Mouse (Mus musculus): ENCODE data around the gene Adcy10. TPM values are rescaled to one million over a fixed set of nuclear protein-coding genes. Genes with fewer than 3 reads are reported as not detected.
A peak's percentile ranks its signal among the peaks of the same experiment; 100 is the strongest.

Adcy10 gene
- polyA plus RNA-seq (2014; fragmentation: Nextera tagmentation; extraction: Ambion mirVana): 0.20 TPM in 1 of 2 replicates, not detected in the other

- no peak within 1 kb of the TSS for H3K4me3 ChIP-seq (ENCODE audit: low read depth, low read length)
- no peak for ATAC-seq (replicated peaks; ENCODE audit: low FRiP score, low TSS enrichment, low read depth)
- H3K27ac ChIP-seq (ENCODE audit: low read depth): no peak within 1 kb of the TSS
- no peaks in the 10 kb centered on the region for H3K9me3 ChIP-seq (ENCODE audit: control insufficient read depth, low read length)
- 89% methylated on average over 8 of the region's 8 CpGs for WGBS
- no peaks in the 10 kb centered on the region for H3K4me1 ChIP-seq (replicated peaks; ENCODE audit: control insufficient read depth, insufficient read depth, low read length)
- no peak for DNase-seq (ENCODE audit: low spot score)
- H3K27me3 ChIP-seq (replicated peaks; ENCODE audit: control insufficient read depth, insufficient read depth, low read length): no peaks in the 10 kb centered on the region
- H3K9ac ChIP-seq (ENCODE audit: low read length): no peak within 1 kb of the TSS
- peaks cover 11% of the 10 kb centered on the region; the same call in 1 of the 2 replicates for H3K36me3 ChIP-seq (ENCODE audit: control insufficient read depth, insufficient read depth, low read length)
- H3K4me2 ChIP-seq (ENCODE audit: low read length): no peak within 1 kb of the TSS
Measured at GRCm38 (mm10) chr1:165484688-165485233, at the start of gene Adcy10. TSS of gene Adcy10 (plus strand) at chr1:165485183.

GRCm38 (mm10) chr1:165438289-165439021 lies 46.5 kb upstream of the Adcy10 start:
- Histone ChIP-seq H3K4me1 (replicated peaks; ENCODE audit: control insufficient read depth, insufficient read depth, low read length) (no peaks in the 10 kb centered on the region), H3K9ac (ENCODE audit: low read length) (no peak overlapping the region), H3K4me3 (ENCODE audit: low read depth, low read length) (no peak overlapping the region), H3K4me2 (ENCODE audit: low read length) (no peak overlapping the region), H3K27me3 (replicated peaks; ENCODE audit: control insufficient read depth, insufficient read depth, low read length) (no peaks in the 10 kb centered on the region), H3K27ac (ENCODE audit: low read depth) (no peak overlapping the region), H3K36me3 (ENCODE audit: control insufficient read depth, insufficient read depth, low read length) (no peaks in the 10 kb centered on the region), H3K9me3 (ENCODE audit: control insufficient read depth, low read length) (no peaks in the 10 kb centered on the region)
- WGBS: 91% methylated on average over 1 of the region's 1 CpGs
- DNase-seq (ENCODE audit: low spot score) (no peak), ATAC-seq (replicated peaks; ENCODE audit: low FRiP score, low TSS enrichment, low read depth) (no peak)

- no peak for ATAC-seq (replicated peaks; ENCODE audit: low FRiP score, low TSS enrichment, low read depth)
- WGBS: 71% methylated on average over 3 of the region's 3 CpGs
- H3K27me3 ChIP-seq (replicated peaks; ENCODE audit: control insufficient read depth, insufficient read depth, low read length): no peaks in the 10 kb centered on the region
Measured at GRCm38 (mm10) chr1:165440788-165441187, 44.2 kb upstream of the Adcy10 start.

GRCm38 (mm10) chr1:165441201-165441600 lies 43.8 kb upstream of the Adcy10 start:
- DNase-seq (ENCODE audit: low spot score) (no peak), ATAC-seq (replicated peaks; ENCODE audit: low FRiP score, low TSS enrichment, low read depth) (no peak)
- H3K4me3 ChIP-seq (ENCODE audit: low read depth, low read length): no peak overlapping the region
- H3K36me3 ChIP-seq (ENCODE audit: control insufficient read depth, insufficient read depth, low read length): no peaks in the 10 kb centered on the region
- no peaks in the 10 kb centered on the region for H3K27me3 ChIP-seq (replicated peaks; ENCODE audit: control insufficient read depth, insufficient read depth, low read length)
- no peak overlapping the region for H3K4me2 ChIP-seq (ENCODE audit: low read length)
- no peaks in the 10 kb centered on the region for H3K4me1 ChIP-seq (replicated peaks; ENCODE audit: control insufficient read depth, insufficient read depth, low read length)
- no peak overlapping the region for H3K9ac ChIP-seq (ENCODE audit: low read length)
- H3K27ac ChIP-seq (ENCODE audit: low read depth): no peak overlapping the region
- H3K9me3 ChIP-seq (ENCODE audit: control insufficient read depth, low read length): no peaks in the 10 kb centered on the region

More at GRCm38 (mm10) chr1:165440788-165441187, 44.2 kb upstream of the Adcy10 start:
- H3K9me3 ChIP-seq (ENCODE audit: control insufficient read depth, low read length): no peaks in the 10 kb centered on the region
- no peak overlapping the region for H3K9ac ChIP-seq (ENCODE audit: low read length)
- no peak overlapping the region for H3K27ac ChIP-seq (ENCODE audit: low read depth)
- H3K36me3 ChIP-seq (ENCODE audit: control insufficient read depth, insufficient read depth, low read length): no peaks in the 10 kb centered on the region
- H3K4me1 ChIP-seq (replicated peaks; ENCODE audit: control insufficient read depth, insufficient read depth, low read length): no peaks in the 10 kb centered on the region
- H3K4me2 ChIP-seq (ENCODE audit: low read length): no peak overlapping the region
- H3K4me3 ChIP-seq (ENCODE audit: low read depth, low read length): no peak overlapping the region
- no peak for DNase-seq (ENCODE audit: low spot score)

- no peaks in the 10 kb centered on the region for H3K27me3 ChIP-seq (replicated peaks; ENCODE audit: control insufficient read depth, insufficient read depth, low read length)
- DNase-seq (ENCODE audit: low spot score) (no peak), ATAC-seq (replicated peaks; ENCODE audit: low FRiP score, low TSS enrichment, low read depth) (no peak)
- no peaks in the 10 kb centered on the region for H3K36me3 ChIP-seq (ENCODE audit: control insufficient read depth, insufficient read depth, low read length)
- no peak overlapping the region for H3K4me2 ChIP-seq (ENCODE audit: low read length)
- no peaks in the 10 kb centered on the region for H3K9me3 ChIP-seq (ENCODE audit: control insufficient read depth, low read length)
- no peak overlapping the region for H3K4me3 ChIP-seq (ENCODE audit: low read depth, low read length)
- 85% methylated on average over 3 of the region's 3 CpGs for WGBS
- no peak overlapping the region for H3K27ac ChIP-seq (ENCODE audit: low read depth)
- no peak overlapping the region for H3K9ac ChIP-seq (ENCODE audit: low read length)
- H3K4me1 ChIP-seq (replicated peaks; ENCODE audit: control insufficient read depth, insufficient read depth, low read length): no peaks in the 10 kb centered on the region
Measured at GRCm38 (mm10) chr1:165441719-165442118, 43.3 kb upstream of the Adcy10 start.

GRCm38 (mm10) chr1:165459041-165459502 lies 25.9 kb upstream of the Adcy10 start:
- 18% methylated on average over 7 of the region's 7 CpGs for WGBS
- Histone ChIP-seq H3K4me3 (ENCODE audit: low read depth, low read length) (peak overlapping the region; percentile 86), H3K9me3 (ENCODE audit: control insufficient read depth, low read length) (no peaks in the 10 kb centered on the region), H3K27ac (ENCODE audit: low read depth) (no peak overlapping the region), H3K9ac (ENCODE audit: low read length) (peak overlapping the region; percentile 80), H3K4me1 (replicated peaks; ENCODE audit: control insufficient read depth, insufficient read depth, low read length) (0 out of 2 replicates have a peak, but pooled peaks cover 2% of the 10 kb centered on the region), H3K4me2 (ENCODE audit: low read length) (peak overlapping the region; percentile 70), H3K27me3 (replicated peaks; ENCODE audit: control insufficient read depth, insufficient read depth, low read length) (no peaks in the 10 kb centered on the region), H3K36me3 (ENCODE audit: control insufficient read depth, insufficient read depth, low read length) (no peaks in the 10 kb centered on the region)
- DNase-seq (ENCODE audit: low spot score) (no peak), ATAC-seq (replicated peaks; ENCODE audit: low FRiP score, low TSS enrichment, low read depth) (no peak)

- ATAC-seq (replicated peaks; ENCODE audit: low FRiP score, low TSS enrichment, low read depth) (no peak), DNase-seq (ENCODE audit: low spot score) (peak; percentile 84)
- no peaks in the 10 kb centered on the region for H3K36me3 ChIP-seq (ENCODE audit: control insufficient read depth, insufficient read depth, low read length)
- H3K27me3 ChIP-seq (replicated peaks; ENCODE audit: control insufficient read depth, insufficient read depth, low read length): no peaks in the 10 kb centered on the region
- H3K4me3 ChIP-seq (ENCODE audit: low read depth, low read length): peak overlapping the region; percentile 86
- H3K4me1 ChIP-seq (replicated peaks; ENCODE audit: control insufficient read depth, insufficient read depth, low read length): 0 out of 2 replicates have a peak, but pooled peaks cover 2% of the 10 kb centered on the region
- peak overlapping the region; percentile 70 for H3K4me2 ChIP-seq (ENCODE audit: low read length)
- peak overlapping the region; percentile 91 for H3K27ac ChIP-seq (ENCODE audit: low read depth)
- 1% methylated on average over 57 of the region's 60 CpGs for WGBS
- H3K9me3 ChIP-seq (ENCODE audit: control insufficient read depth, low read length): no peaks in the 10 kb centered on the region
- H3K9ac ChIP-seq (ENCODE audit: low read length): peak overlapping the region; percentile 80
Measured at GRCm38 (mm10) chr1:165459503-165460181, 25.3 kb upstream of the Adcy10 start.

GRCm38 (mm10) chr1:165460360-165460800 lies 24.6 kb upstream of the Adcy10 start, which contains the start of the genes Dcaf6 and Mpc2:
TSS of gene Dcaf6 (minus strand) at chr1:165460475.
TSS of gene Mpc2 (plus strand) at chr1:165460637.
- Histone ChIP-seq H3K36me3 (ENCODE audit: control insufficient read depth, insufficient read depth, low read length) (no peaks in the 10 kb centered on the region), H3K27ac (ENCODE audit: low read depth) (peak within 1 kb of the TSS; percentile 91), H3K9me3 (ENCODE audit: control insufficient read depth, low read length) (no peaks in the 10 kb centered on the region), H3K4me2 (ENCODE audit: low read length) (peak within 1 kb of the TSS; percentile 70), H3K4me1 (replicated peaks; ENCODE audit: control insufficient read depth, insufficient read depth, low read length) (0 out of 2 replicates have a peak, but pooled peaks cover 2% of the 10 kb centered on the region), H3K9ac (ENCODE audit: low read length) (peak within 1 kb of the TSS; percentile 80), H3K27me3 (replicated peaks; ENCODE audit: control insufficient read depth, insufficient read depth, low read length) (no peaks in the 10 kb centered on the region), H3K4me3 (ENCODE audit: low read depth, low read length) (peak within 1 kb of the TSS; percentile 86)
- WGBS: 0% methylated on average over 29 of the region's 37 CpGs
- peak; percentile 100 for DNase-seq (ENCODE audit: low spot score)
- peak; percentile 93 for ATAC-seq (replicated peaks; ENCODE audit: low FRiP score, low TSS enrichment, low read depth)

Measured in intestine, embryonic 14.5 days (tissue).